Mouse (Mus musculus): ENCODE data around the gene Gtf3a. TPM values are rescaled to one million over a fixed set of nuclear protein-coding genes. Genes with fewer than 3 reads are reported as not detected.

Gtf3a gene
- polyA plus RNA-seq (2017; shearing (Covaris generic)) = 100 to 1,000 TPM; 110 to 128 TPM

DNA sequence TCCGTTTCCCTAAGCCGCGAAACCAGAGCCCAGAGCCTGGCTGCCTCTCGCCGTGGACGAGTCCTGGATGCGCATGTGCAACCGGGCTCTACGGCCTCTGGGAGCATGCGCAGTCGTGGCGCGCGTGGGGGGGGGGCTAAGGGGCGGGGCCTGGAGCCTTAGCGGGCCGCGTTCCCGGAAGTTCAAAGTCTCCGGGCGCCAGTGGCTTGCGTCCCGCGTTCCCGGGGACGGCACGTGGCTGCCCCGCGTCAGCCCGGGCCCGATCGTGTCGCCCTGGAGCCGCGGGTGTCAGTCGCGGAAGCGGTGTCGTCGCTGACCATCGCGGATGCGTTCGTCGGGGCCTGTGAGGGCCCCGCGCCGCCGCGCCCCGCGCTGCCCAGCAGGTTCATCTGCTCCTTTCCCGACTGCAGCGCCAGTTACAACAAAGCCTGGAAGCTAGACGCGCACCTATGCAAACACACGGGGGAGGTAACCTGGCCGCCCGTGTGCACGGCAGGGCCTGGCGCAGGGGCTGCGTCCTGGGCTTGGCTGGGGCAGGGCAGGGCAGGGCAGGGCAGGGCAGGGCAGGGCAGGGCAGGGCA, at the start of gene Gtf3a:
Gene Gtf3a, plus strand, starts transcription at position 150 of the 581 bp plus-strand sequence.

DNA sequence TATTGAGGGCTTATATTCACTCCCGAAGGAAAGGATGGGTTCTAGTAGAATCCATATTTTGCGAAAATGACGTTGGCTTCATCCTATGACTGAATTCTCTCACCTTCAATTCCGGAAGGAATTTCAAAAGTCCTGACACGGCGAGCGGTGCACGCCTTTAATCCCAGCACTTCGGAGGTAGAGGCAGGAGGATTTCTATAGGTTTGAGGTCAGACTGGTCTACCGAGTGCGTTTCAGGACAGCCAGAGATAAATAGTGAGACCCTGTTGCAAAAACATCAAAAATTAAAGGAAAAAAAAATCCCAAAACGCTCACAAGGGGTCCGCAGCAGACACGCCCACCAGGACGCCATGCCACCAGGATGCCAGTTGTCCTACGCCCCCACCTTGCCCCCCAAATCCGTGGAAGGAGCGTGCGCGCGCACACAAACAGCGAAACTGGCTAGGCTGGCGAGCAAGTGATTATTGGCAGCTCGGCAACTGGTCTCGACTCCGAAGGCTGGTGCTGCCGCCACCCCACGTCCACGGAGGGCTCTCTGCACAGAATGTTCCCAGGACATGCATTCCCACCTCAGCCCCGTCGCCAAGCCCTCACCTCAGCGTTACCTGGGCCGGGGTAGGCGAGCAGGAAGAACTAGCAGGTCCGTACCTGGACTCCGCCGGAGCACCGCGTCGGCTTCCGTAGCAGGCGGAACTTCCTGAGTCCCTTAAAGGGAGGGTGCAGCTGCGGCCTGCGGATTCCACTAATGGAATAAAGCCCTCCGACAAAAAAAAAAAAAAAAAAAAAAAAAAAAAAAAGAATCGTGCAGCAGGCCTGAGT, 14.9 kb downstream of the Gtf3a start, which contains the start of gene Mtif3:
Gene Mtif3, minus strand, starts transcription at position 683 of the 819 bp plus-strand sequence.

Other genes with a start within 250 kb of the Gtf3a start
- 10 to 100 TPM; 17.8 to 18.5 TPM for gene Usp12, start 153.7 kb upstream of the Gtf3a start, polyA plus RNA-seq (2017; shearing (Covaris generic))
- gene Rpl21, start 115.8 kb upstream of the Gtf3a start, polyA plus RNA-seq (2017; shearing (Covaris generic)) = 100 to 1,000 TPM; 250 to 450 TPM
- gene Rasl11a, start 103.6 kb upstream of the Gtf3a start, polyA plus RNA-seq (2017; shearing (Covaris generic)) = 1 to 10 TPM; 5.5 to 6.3 TPM
- 10 to 100 TPM; 35.6 to 39.3 TPM for gene Mtif3, start 15.1 kb downstream of the Gtf3a start, polyA plus RNA-seq (2017; shearing (Covaris generic))
- gene Lnx2, start 127.9 kb downstream of the Gtf3a start, polyA plus RNA-seq (2017; shearing (Covaris generic)) = 10 to 100 TPM; 31.2 to 37.9 TPM
- gene Polr1d, start 128.4 kb downstream of the Gtf3a start, polyA plus RNA-seq (2017; shearing (Covaris generic)) = 100 to 1,000 TPM; 166 to 174 TPM
- not detected for gene Gsx1, start 240.0 kb downstream of the Gtf3a start, polyA plus RNA-seq (2017; shearing (Covaris generic))